Mouse (Mus musculus) ES-CJ7 (cell line): ENCODE results near the gene Fam217a.
"Not testable (repeated sequence)": the region's sequence is repeated elsewhere in the genome, so short reads cannot be mapped to it uniquely, and the experiment has no call there.

Source experiments
- DNase-seq: peaks from one replicate; pipeline ENCODE4 v3.0.0; 2011; ENCODE audit warnings: low read depth, low spot score

The Fam217a gene

DNA sequence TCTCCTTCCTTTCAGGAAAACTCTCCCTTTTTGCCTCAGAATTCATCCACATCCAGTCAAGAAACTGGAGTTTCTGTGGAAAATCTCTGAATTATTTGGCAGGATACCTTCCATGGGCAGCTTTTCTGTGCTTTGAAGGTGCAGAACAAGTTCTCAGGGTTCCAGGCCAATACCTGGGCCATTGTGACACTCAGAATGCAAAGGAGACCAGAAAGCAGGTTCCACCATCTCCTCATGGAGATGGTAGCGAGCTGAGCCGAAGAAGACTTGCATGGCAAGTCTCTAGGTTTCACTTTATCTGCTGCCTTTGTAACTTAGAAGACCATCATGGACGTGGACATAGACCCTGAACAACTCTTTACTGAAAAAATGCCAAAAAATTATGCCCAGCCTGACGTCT is at the start of gene Fam217a, which contains the start of gene 4933417A18Rik:
TSS of gene Fam217a (minus strand) at position 101 of the 400 bp plus-strand sequence.
TSS of gene 4933417A18Rik (plus strand) at position 200 of the 400 bp plus-strand sequence.
- no peak for DNase-seq

- peak; percentile 54 for DNase-seq
Observed at GRCm38 (mm10) chr13:34973770-34974169, 49.7 kb upstream of the Fam217a start.

DNA sequence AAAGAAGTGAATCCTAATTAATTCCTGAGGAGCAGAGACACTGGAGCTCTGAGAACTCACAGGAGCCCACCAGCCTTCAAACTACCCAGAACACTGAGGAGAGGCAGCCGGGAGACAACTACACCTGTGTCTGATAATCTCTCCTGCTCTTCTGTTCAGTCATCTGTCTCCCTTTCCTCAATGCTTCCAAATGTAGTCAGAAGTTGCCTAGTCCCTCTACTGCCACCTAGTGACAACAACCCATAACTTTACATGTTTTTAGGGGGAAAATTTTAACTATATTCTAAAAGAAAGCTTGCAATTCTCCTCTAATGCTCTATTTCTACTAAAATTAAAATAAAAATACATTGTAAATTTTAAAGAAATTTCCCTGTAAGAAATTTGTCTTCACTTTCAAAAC is 49.0 kb upstream of the Fam217a start:
- DNase-seq = peak; percentile 73

GRCm38 (mm10) chr13:34972456-34972855 is 48.3 kb upstream of the Fam217a start:
- DNase-seq = not testable (repeated sequence)

DNA sequence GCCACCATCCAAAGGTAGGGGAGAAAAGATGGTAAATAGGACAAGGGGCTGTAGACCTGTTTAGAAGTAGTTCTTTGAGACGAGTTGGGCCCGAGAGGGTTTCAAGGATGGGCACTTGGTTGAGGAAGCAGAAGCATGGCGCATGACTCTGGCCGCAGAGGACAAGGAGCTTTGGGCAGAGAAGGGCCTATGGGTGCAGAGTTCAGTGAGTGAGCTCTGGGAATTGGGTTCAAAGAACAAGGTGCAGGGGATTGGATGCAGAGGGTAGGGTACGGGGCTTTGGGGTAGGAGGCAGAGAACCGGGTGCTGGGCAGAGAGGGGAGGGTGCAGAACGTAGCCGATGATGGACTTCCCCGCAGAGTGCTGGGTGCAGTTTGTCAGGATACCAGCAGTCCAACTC is 41.5 kb upstream of the Fam217a start:
- not testable (repeated sequence) for DNase-seq

- DNase-seq = peak; percentile 64
Observed at GRCm38 (mm10) chr13:34964866-34965265, 40.8 kb upstream of the Fam217a start.

DNA sequence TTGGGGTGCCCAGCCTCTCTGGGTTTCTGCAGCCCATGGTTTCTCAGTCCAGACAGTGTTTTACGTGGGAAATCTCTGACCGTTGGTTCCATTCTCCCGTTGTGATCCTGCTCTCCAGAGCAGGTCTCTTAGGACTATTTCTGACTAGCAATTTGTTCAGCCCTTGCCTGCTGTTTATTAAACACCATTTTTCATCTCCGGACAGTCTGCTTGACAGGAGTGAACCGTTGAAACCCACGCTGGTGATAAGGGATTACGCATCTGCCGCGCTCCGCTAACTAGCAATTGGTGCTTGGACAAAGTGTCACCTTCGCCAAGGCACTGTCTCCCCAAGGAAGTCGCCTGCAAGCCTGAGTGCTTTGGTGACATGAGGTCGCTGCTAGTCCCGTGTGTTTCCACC is 40.3 kb upstream of the Fam217a start:
- DNase-seq = no peak

GRCm38 (mm10) chr13:34963511-34964397 is 39.6 kb upstream of the Fam217a start, which contains the start of gene Eci3:
Eci3 (minus strand) TSS chr13:34963810.
- DNase-seq = peak; percentile 50

GRCm38 (mm10) chr13:34960996-34961770 is 37.1 kb upstream of the Fam217a start:
- DNase-seq = peak; percentile 58

- DNase-seq = not testable (repeated sequence)
Observed at GRCm38 (mm10) chr13:34958158-34958557, 34.0 kb upstream of the Fam217a start.

DNA sequence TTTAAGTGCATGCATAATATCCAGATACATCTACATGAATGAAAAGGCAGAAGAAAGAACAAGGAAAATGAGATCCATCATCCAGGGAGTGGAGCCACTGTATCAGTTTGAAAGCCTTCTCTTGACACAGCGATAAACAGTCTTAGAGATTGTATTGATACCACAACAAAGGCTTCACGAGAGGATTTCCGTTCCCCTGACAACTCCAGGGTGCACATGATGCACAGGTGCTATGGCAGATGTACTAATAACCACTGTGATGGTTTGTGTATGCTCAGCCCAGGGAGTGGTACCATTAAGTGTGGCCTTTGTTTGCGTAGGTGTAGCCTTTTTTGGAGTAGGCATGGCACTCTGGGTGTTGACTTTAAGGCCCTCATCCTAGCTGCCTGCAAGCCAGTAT is 32.8 kb upstream of the Fam217a start:
- DNase-seq = no peak

- not testable (repeated sequence) for DNase-seq
Observed at GRCm38 (mm10) chr13:34951437-34951836, 27.3 kb upstream of the Fam217a start.

DNA sequence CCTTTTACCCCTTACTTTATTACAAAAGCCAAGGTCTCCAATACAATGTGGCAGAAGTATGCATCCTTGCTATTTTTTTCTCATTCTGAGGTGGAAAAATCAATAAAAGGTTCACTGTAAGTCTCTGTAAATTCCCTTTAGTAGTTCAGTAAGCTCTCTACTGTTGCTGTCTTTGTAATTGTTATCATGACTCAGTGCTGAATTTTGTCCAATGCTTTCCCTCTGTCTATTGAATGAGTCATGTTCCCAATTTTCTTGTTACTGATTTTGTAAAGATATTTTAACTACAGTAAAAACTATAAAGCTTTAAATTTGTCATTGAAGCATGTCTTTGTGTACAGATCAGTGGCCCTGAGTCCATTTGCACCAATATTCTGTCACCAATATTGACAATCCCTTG is 18.3 kb upstream of the Fam217a start:
- DNase-seq = no peak

- no peak for DNase-seq
Observed at GRCm38 (mm10) chr13:34934931-34935644, 11.0 kb upstream of the Fam217a start.

DNA sequence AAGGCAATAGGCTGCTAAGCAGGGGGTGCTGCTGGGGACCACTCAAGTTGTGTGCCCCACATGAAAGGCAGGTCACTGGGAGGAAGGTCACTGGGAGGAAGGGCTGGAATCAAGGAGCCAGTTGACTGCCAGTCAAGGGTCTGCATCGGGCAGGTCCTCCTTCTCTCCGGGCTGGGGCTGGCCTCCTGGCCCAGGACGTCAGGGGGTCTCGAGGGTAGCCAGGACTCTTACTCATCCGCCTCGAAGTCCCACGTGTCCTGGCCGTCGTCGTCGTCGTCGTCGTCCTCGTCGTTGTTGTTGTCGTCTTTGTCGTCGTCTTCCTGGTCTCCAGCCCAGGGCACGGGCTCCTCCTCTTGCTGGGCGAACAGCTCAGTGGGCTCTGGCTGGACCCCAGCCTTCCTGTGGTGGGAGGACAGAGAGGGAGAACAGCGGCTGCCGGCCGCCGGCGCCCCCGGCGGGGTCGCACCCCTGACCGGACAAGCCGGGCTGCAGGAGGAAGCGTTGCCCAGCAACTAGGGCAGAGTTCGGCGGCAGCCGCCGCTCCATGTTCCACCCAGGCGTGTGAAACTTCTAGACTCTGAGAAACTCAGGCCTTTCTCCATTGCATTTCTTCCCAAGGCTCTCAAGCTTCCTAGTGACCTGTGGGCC is 7.5 kb downstream of the Fam217a start:
- DNase-seq = no peak

GRCm38 (mm10) chr13:34914614-34915013 is 9.5 kb downstream of the Fam217a start:
- DNase-seq = no peak

GRCm38 (mm10) chr13:34892871-34893270 is 31.2 kb downstream of the Fam217a start:
- no peak for DNase-seq

GRCm38 (mm10) chr13:34876481-34876880 is 47.6 kb downstream of the Fam217a start:
- DNase-seq = no peak

- DNase-seq = peak; percentile 39
Observed at GRCm38 (mm10) chr13:34875741-34876445, 48.2 kb downstream of the Fam217a start.

GRCm38 (mm10) chr13:34875166-34875710 is 48.9 kb downstream of the Fam217a start, which contains the start of gene Prpf4b:
Prpf4b (plus strand) TSS chr13:34875302.
- peak; percentile 87 for DNase-seq
